Mouse (Mus musculus) v-Abl transformed pro-B cells (cell line): ENCODE data around the gene Gm813.

Experiments used
- in situ Hi-C, 2 experiments: fragments of 400-800 bp; cut with MboI; formaldehyde crosslinking; loops; one replicate each; pipeline ENCODE4 v1.15.1; 2025; ENCODE audit not compliant: unreplicated experiment in 2 of 2

Gene Gm813

DNA sequence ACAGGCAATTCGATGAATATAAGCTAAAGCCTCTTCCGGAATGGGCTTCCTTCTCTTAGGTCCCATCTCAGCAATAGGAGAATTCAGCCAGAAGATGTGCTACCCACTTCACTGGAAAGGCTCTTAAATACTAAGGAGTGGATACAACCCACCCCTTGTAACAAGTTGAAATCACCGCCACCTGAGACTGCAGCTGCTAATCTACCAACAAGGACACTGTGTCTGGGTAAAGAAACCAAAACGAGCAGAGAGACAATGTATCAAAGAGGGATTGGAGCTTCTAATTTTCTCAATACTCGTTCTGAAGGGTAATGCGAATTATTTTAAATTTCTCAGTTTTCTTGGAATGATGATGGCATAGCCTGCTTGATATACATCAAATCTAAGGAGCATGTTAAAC is at the start of gene Gm813:
Gene Gm813 (minus strand): TSS at position 101 of the 400 bp plus-strand sequence.
- in situ Hi-C loops: no loop called here

DNA sequence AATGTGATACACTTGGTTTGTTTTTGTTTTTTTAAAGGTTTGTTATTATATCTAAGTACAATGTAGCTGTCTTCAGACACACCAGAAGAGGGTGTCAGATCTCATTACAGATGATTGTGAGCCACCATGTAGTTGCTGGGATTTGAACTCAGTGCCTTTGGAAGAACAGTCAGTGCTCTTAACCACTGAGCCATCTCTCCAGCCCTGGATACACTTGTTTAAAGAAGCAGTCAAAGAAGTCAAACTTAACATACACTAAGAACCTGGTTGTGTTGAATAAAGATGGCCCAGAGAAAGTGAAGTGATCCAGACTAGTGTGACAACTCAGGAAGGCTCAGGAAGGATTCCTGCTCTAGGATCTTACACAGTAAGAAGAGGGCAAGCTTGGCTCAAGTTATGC is 48.4 kb upstream of the Gm813 start:
- in situ Hi-C loops: loop anchor here (10.0 kb wide), 4 partner anchors 370 to 1030 kb away; partner anchors contain the start of gene Gabrr3 (in 1 of the 2)

DNA sequence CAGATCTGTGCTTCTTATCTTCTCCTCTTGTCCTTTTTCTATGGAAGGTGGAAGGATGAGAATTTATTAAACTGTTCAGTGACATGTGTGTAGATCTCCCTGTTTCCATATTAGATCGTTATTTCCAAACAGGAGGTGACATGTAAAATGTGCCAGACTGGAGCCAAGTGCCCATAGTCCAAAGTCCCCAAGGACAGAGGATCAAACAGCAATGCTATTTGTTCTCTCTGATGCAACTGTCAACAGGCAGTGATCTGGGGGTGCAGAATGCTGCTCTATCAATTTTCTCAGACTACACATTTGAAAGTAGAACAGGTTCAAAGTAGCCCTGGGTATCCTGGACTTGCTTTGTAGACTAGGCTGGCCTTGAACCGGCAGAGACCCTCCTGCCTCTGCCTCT is 47.0 kb upstream of the Gm813 start:
- in situ Hi-C loops: loop anchor here (5.0 to 10.0 kb wide), 6 partner anchors 212 to 1029 kb away; partner anchors contain the start of gene Gabrr3 (in 1 of the 2)

- in situ Hi-C loops: loop anchor here (5.0 to 10.0 kb wide), 6 partner anchors 211 to 1028 kb away; partner anchors contain the start of gene Gabrr3 (in 1 of the 2)
Measured at GRCm38 (mm10) chr16:58663021-58663420, 46.2 kb upstream of the Gm813 start.

DNA sequence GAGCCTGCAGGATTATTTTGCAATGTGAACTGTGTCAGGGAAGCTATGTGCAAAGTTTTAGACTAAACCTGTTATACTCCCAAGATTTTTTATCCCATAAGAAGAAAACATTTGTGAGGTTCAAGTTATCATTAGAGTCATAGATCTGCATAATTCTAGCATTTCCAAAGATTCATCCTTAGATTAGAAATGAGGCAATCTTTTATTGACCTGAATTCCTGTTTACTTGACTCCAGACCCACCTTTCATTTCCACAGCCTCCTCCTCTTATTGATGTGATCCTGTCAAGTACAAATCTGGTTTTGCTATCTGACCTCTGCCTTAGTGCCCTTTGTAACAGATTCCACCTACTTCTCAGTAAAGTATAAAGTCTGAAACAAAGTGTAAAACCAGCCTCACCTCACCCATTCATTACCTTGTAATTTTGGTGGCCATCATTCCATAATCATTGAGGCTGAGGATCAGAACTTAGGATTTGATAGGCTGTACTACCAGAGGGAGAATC is 45.6 kb upstream of the Gm813 start:
- in situ Hi-C loops: loop anchor here (5.0 to 10.0 kb wide), 6 partner anchors 210 to 1028 kb away; partner anchors contain the start of gene Gabrr3 (in 1 of the 2)

DNA sequence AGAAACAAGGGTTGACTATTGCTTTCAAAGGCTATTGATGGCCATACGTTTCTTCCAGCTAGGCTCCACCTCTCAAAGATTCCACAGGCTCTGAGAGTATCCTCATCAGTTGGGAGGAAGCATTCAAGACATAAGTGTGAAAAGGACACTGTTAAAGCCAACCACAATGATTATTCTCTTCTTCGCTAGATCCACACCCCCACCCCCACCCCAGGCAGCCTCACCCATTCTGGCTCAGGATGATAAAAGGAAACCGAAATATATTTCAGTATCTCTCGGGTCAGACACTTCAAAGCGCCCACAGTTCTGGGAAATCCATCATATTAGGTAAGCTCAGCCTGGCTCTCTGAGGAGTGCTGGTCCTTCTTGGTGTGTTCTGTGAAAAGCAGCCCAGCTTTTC is 45.0 kb upstream of the Gm813 start:
- in situ Hi-C loops: loop anchor here (5.0 to 10.0 kb wide), 6 partner anchors 210 to 1027 kb away; partner anchors contain the start of gene Gabrr3 (in 1 of the 2)

GRCm38 (mm10) chr16:58658668-58659067 is 41.9 kb upstream of the Gm813 start:
- in situ Hi-C loops: no loop called here

GRCm38 (mm10) chr16:58656526-58656925 is 39.7 kb upstream of the Gm813 start:
- in situ Hi-C loops: no loop called here

DNA sequence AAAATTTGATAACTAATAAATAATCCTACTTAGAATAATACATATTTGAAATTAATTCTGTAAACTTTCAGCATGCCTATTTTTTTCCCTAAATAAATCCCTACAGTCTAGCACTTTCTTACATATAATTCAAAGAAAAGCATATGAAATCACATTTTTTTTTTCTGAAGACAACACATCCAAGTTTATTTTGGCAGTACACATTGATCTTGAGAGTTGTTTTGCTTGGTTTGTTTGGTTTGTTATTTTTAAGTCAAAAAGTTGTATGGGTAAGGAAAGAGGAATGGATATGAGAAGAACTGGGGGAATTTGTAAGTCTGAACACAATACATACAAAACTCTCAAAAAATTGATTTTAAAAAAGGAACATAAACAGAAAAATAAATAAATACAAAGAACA is 39.0 kb upstream of the Gm813 start:
- in situ Hi-C loops: no loop called here

DNA sequence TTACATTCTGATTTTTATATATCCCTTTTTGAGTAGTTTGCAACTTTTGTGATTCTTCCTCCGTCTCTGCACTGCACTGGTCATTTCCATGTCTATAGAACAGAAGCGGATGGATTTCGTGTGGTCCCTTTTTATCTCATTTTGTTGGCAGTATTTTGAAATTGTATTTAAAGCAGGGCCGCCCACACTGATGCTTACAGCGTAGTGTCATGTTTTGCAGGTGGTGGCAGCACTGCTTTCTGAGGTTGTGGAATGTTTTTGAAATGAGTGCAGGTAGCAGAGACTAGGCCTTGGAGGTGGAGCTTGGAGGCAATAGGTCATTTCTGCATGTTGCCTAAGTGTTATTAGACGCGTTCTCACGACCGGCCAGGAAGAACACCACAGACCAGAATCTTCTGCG is 33.2 kb upstream of the Gm813 start:
- in situ Hi-C loops: loop anchor here in 1 of 2 experiments (25.0 kb wide), 1 partner anchor 962 kb away; the partner anchor contains the start of gene Crybg3

GRCm38 (mm10) chr16:58638689-58639175 is 22.0 kb upstream of the Gm813 start, which contains the start of gene E330017A01Rik:
Gene E330017A01Rik, minus strand, starts transcription at chr16:58638739.
- in situ Hi-C loops: loop anchor here in 1 of 2 experiments (25.0 kb wide), 1 partner anchor 974 kb away; the partner anchor contains the start of gene Crybg3

- in situ Hi-C loops: loop anchor here in 1 of 2 experiments (25.0 kb wide), 1 partner anchor 974 kb away; the partner anchor contains the start of gene Crybg3
Measured at GRCm38 (mm10) chr16:58638016-58638415, 21.2 kb upstream of the Gm813 start.

DNA sequence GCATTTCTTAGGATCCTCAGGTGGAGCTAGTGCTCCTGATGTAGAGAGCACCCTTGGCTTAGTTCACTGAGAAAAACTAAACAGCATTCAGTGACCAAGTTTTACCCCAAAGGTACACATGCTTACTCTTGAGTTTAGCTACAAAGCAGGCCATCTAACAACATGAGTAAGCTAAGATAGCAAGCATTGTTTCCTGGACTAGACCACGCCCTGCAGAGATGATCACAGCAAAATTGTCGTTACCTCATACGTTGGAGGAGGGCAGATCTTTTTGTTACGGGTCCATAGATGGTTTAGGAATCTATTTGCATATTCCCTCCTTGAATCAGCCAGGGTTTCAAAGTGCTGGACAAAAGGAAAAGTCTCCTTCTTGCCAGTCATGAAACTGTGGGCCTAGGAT is 20.7 kb upstream of the Gm813 start:
- in situ Hi-C loops: loop anchor here in 1 of 2 experiments (25.0 kb wide), 1 partner anchor 975 kb away; the partner anchor contains the start of gene Crybg3

DNA sequence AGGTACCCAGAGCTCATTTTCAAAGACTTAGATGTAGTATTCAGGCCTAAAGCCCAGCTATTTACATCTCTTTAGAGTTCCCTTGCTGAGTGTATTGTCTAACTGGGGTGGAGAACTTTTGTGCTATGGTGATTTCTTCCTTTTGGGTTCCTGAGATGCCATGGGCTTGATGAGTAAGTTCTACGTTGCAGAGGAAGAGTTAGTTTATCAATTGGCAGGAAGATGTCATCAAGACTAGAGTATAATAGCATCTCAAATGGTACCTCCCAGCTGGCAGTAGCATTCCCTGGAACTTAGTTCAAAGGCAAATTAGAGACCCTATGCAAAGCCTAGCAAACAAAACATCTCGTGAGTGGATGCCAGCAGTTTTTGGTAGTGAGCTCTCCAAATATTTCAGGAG is 19.1 kb upstream of the Gm813 start:
- in situ Hi-C loops: loop anchor here in 1 of 2 experiments (25.0 kb wide), 1 partner anchor 976 kb away; the partner anchor contains the start of gene Crybg3

DNA sequence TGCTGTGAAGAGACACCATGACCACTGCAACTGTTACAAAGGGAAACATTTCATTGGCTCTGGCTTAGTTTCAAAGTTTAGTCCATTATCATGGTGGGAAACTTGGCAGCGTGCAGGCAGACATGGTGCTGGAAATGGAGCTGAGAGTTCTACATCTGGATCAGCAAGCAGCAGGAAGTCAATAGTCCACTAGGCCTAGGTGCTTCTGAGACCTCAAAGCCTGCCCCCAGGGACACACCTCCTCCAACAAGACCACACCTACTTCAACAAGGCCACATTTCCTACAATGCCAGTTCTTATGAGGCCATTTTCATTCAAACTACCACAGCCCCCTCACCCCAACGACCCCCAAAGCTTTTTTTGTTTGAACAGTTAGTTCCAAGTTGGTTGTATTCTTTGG is 13.0 kb upstream of the Gm813 start:
- in situ Hi-C loops: loop anchor here (5.0 to 25.0 kb wide), 4 partner anchors 105 to 983 kb away; partner anchors contain the start of genes Crybg3 (in 1 of the 2) and St3gal6 (in 1 of the 2)

DNA sequence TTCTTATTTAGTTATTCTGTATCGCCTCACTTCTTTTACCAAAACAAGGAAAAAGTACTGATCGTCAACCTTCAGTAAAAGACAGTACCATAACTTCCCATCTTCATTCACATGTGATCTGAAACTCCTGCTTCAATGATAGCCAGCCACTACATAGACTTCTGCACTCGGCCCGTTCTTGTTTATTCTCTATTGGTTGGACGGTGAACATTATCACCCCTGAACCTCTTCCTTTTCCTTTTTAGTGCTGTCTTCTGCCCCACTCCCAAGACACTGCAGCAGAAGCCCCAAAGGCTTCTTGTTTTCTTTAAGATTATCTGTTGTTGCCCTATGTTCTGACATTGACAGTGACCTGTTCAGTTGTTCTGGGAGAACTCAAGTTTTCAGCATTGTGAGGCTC is 12.2 kb upstream of the Gm813 start:
- in situ Hi-C loops: loop anchor here in 1 of 2 experiments (5.0 to 25.0 kb wide), 4 partner anchors 104 to 983 kb away; partner anchors contain the start of genes Crybg3 and St3gal6

DNA sequence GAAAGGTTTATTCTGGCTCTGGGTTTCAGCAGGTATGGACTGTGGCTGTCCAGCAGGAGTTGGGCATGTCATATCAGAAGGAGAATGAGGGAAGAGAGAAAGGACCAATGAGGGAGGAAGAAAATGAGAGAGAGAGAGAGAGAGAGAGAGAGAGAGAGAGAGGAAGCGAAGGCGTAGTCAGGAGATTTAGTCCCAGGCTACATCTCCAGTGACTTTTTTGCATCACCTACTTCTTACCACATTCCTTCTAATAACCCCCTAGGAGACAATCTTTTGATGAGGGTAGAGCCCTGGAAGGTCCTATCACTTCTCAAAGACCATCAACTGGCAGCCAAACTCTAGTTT is 11.5 kb upstream of the Gm813 start:
- in situ Hi-C loops: loop anchor here in 1 of 2 experiments (5.0 to 25.0 kb wide), 4 partner anchors 104 to 984 kb away; partner anchors contain the start of genes Crybg3 and St3gal6

GRCm38 (mm10) chr16:58627597-58628335 is 11.0 kb upstream of the Gm813 start:
- in situ Hi-C loops: loop anchor here in 1 of 2 experiments (5.0 to 25.0 kb wide), 4 partner anchors 103 to 985 kb away; partner anchors contain the start of genes Crybg3 and St3gal6

- in situ Hi-C loops: loop anchor here (5.0 to 10.0 kb wide), 3 partner anchors 99 to 162 kb away; partner anchors contain the start of gene St3gal6 (in 2 of the 2)
Measured at GRCm38 (mm10) chr16:58623944-58624343, 7.2 kb upstream of the Gm813 start.

DNA sequence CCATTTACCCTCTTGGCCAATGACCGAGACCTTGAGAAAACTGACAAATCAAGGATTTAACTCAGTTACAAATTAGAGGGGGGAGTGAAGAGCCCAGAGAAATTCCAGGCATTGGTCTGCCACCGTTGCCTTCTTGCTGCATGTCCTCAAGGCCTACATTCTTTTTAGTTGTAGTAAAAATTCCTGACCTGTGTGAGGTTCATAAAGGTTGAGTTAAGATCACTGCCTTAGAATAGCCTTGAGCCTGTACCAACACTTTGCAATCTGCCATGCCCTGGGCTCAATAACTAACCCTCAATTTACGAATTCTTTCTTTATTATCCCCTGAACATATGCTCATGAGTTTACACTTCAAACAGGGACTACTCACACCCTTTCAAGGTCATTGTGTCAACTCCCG is 6.3 kb upstream of the Gm813 start:
- in situ Hi-C loops: loop anchor here (5.0 to 10.0 kb wide), 3 partner anchors 98 to 161 kb away; partner anchors contain the start of gene St3gal6 (in 2 of the 2)
